Mouse (Mus musculus): ENCODE data around the gene Hnrnpa0.

GRCm38 (mm10) chr13:58158099-58158912 lies 29.9 kb upstream of the Hnrnpa0 start:
- peak; percentile 66; the same call in 1 of the 2 replicates for TF ChIP-seq CTCF (IDR thresholded peaks at IDR 0.05; ENCODE audit: borderline replicate concordance, control insufficient read depth, extremely low read depth, insufficient read depth, low read length, poor library complexity)
- TF ChIP-seq POLR2A (IDR thresholded peaks at IDR 0.05; ENCODE audit: control insufficient read depth, extremely low read depth, insufficient read depth, low read length, poor library complexity), result no peak
